Mouse (Mus musculus) heart, postnatal 0 days (tissue): ENCODE data around the gene Lrfn2.

Experiments used
- CTCF ChIP-seq: IDR thresholded peaks from 2 replicates; pipeline ENCODE4 v1.5.1; 2016; ENCODE audit warnings: antibody characterized with exemption, control low read depth, low read depth
- EP300 ChIP-seq: IDR thresholded peaks from 2 replicates; pipeline ENCODE4 v1.6.1; 2016; ENCODE audit warnings: antibody characterized with exemption, low read depth

GRCm38 (mm10) chr17:48995256-48995993 is 63.2 kb downstream of the Lrfn2 start:
- no peak for TF ChIP-seq CTCF
- TF ChIP-seq EP300 = no peak
